Mouse (Mus musculus): ENCODE results near the gene Endou. TPM values are rescaled to one million over a fixed set of nuclear protein-coding genes. Genes with fewer than 3 reads are reported as not detected.
A peak's percentile ranks its signal among the peaks of the same experiment; 100 is the strongest.

The Endou gene
- polyA plus RNA-seq, 1 experiment from 2014 or later = 0.45 TPM

- peak; percentile 53 for ATAC-seq (ENCODE audit: low FRiP score, low TSS enrichment)
- H3K27me3 ChIP-seq (ENCODE audit: insufficient read depth, low read length) = no peaks in the 10 kb centered on the region
- peaks cover 18% of the 10 kb centered on the region for H3K4me1 ChIP-seq (ENCODE audit: insufficient read depth, low read length)
- H3K36me3 ChIP-seq (ENCODE audit: insufficient read depth, low read length) = no peaks in the 10 kb centered on the region
- no peak overlapping the region for H3K4me3 ChIP-seq (ENCODE audit: low read length)
- no peaks in the 10 kb centered on the region for H3K9me3 ChIP-seq (ENCODE audit: low read length)
- no peak overlapping the region for H3K4me2 ChIP-seq (replicated peaks; ENCODE audit: low read depth, low read length)
- no peak overlapping the region for H3K27ac ChIP-seq (ENCODE audit: low read length)
- H3K9ac ChIP-seq (replicated peaks; ENCODE audit: low read length) = peak overlapping the region; percentile 7
- 25% methylated on average over 12 of the region's 12 CpGs for WGBS
These were observed 13.1 kb downstream of the Endou start for GRCm38 (mm10) chr15:97717861-97718534.

GRCm38 (mm10) chr15:97716782-97717181 lies 14.4 kb downstream of the Endou start:
- ATAC-seq (ENCODE audit: low FRiP score, low TSS enrichment) = no peak
- Histone ChIP-seq H3K9me3 (ENCODE audit: low read length) (no peaks in the 10 kb centered on the region), H3K27me3 (ENCODE audit: insufficient read depth, low read length) (no peaks in the 10 kb centered on the region), H3K27ac (ENCODE audit: low read length) (no peak overlapping the region), H3K4me1 (ENCODE audit: insufficient read depth, low read length) (peaks cover 18% of the 10 kb centered on the region), H3K9ac (replicated peaks; ENCODE audit: low read length) (no peak overlapping the region), H3K4me3 (ENCODE audit: low read length) (no peak overlapping the region), H3K4me2 (replicated peaks; ENCODE audit: low read depth, low read length) (no peak overlapping the region), H3K36me3 (ENCODE audit: insufficient read depth, low read length) (no peaks in the 10 kb centered on the region)
- 80% methylated on average over 11 of the region's 11 CpGs for WGBS

GRCm38 (mm10) chr15:97715734-97716133 lies 15.4 kb downstream of the Endou start:
- peaks cover 15% of the 10 kb centered on the region for H3K4me1 ChIP-seq (ENCODE audit: insufficient read depth, low read length)
- no peak overlapping the region for H3K4me3 ChIP-seq (ENCODE audit: low read length)
- no peaks in the 10 kb centered on the region for H3K9me3 ChIP-seq (ENCODE audit: low read length)
- no peaks in the 10 kb centered on the region for H3K27me3 ChIP-seq (ENCODE audit: insufficient read depth, low read length)
- WGBS = 100% methylated on average over 1 of the region's 1 CpGs
- H3K4me2 ChIP-seq (replicated peaks; ENCODE audit: low read depth, low read length) = no peak overlapping the region
- no peak for ATAC-seq (ENCODE audit: low FRiP score, low TSS enrichment)
- H3K36me3 ChIP-seq (ENCODE audit: insufficient read depth, low read length) = no peaks in the 10 kb centered on the region
- H3K27ac ChIP-seq (ENCODE audit: low read length) = no peak overlapping the region
- H3K9ac ChIP-seq (replicated peaks; ENCODE audit: low read length) = no peak overlapping the region

GRCm38 (mm10) chr15:97715083-97715482 lies 16.1 kb downstream of the Endou start:
- Histone ChIP-seq H3K4me2 (replicated peaks; ENCODE audit: low read depth, low read length) (no peak overlapping the region), H3K27ac (ENCODE audit: low read length) (no peak overlapping the region), H3K9me3 (ENCODE audit: low read length) (no peaks in the 10 kb centered on the region), H3K9ac (replicated peaks; ENCODE audit: low read length) (no peak overlapping the region), H3K36me3 (ENCODE audit: insufficient read depth, low read length) (no peaks in the 10 kb centered on the region), H3K27me3 (ENCODE audit: insufficient read depth, low read length) (no peaks in the 10 kb centered on the region), H3K4me3 (ENCODE audit: low read length) (no peak overlapping the region), H3K4me1 (ENCODE audit: insufficient read depth, low read length) (peaks cover 8% of the 10 kb centered on the region)
- 91% methylated on average over 8 of the region's 8 CpGs for WGBS
- ATAC-seq (ENCODE audit: low FRiP score, low TSS enrichment) = no peak

- Histone ChIP-seq H3K27ac (ENCODE audit: low read length) (no peak overlapping the region), H3K4me3 (ENCODE audit: low read length) (no peak overlapping the region), H3K4me2 (replicated peaks; ENCODE audit: low read depth, low read length) (no peak overlapping the region), H3K9ac (replicated peaks; ENCODE audit: low read length) (no peak overlapping the region), H3K27me3 (ENCODE audit: insufficient read depth, low read length) (no peaks in the 10 kb centered on the region), H3K4me1 (ENCODE audit: insufficient read depth, low read length) (no peaks in the 10 kb centered on the region), H3K9me3 (ENCODE audit: low read length) (no peaks in the 10 kb centered on the region), H3K36me3 (ENCODE audit: insufficient read depth, low read length) (no peaks in the 10 kb centered on the region)
- WGBS = 52% methylated on average over 6 of the region's 6 CpGs
- ATAC-seq (ENCODE audit: low FRiP score, low TSS enrichment) = no peak
These were observed 18.6 kb downstream of the Endou start for GRCm38 (mm10) chr15:97712546-97712945.

GRCm38 (mm10) chr15:97710906-97711305 lies 20.2 kb downstream of the Endou start:
- Histone ChIP-seq H3K36me3 (ENCODE audit: insufficient read depth, low read length) (no peaks in the 10 kb centered on the region), H3K4me2 (replicated peaks; ENCODE audit: low read depth, low read length) (no peak overlapping the region), H3K9me3 (ENCODE audit: low read length) (no peaks in the 10 kb centered on the region), H3K4me1 (ENCODE audit: insufficient read depth, low read length) (peaks cover 6% of the 10 kb centered on the region), H3K27me3 (ENCODE audit: insufficient read depth, low read length) (no peaks in the 10 kb centered on the region), H3K4me3 (ENCODE audit: low read length) (no peak overlapping the region), H3K9ac (replicated peaks; ENCODE audit: low read length) (no peak overlapping the region), H3K27ac (ENCODE audit: low read length) (no peak overlapping the region)
- 23% methylated on average over 6 of the region's 6 CpGs for WGBS
- no peak for ATAC-seq (ENCODE audit: low FRiP score, low TSS enrichment)

- peak within 1 kb of the TSS; percentile 97 for H3K4me3 ChIP-seq (ENCODE audit: low read length)
These were observed 25.7 kb downstream of the Endou start, which contains the start of gene Rpap3 for GRCm38 (mm10) chr15:97705211-97706050. TSS of gene Rpap3 (minus strand) at chr15:97705825.

GRCm38 (mm10) chr15:97696616-97697015 lies 34.5 kb downstream of the Endou start:
- peaks cover 73% of the 10 kb centered on the region for H3K36me3 ChIP-seq (ENCODE audit: insufficient read depth, low read length)
- H3K9me3 ChIP-seq (ENCODE audit: low read length) = no peaks in the 10 kb centered on the region
- H3K4me3 ChIP-seq (ENCODE audit: low read length) = no peak overlapping the region
- 86% methylated on average over 10 of the region's 10 CpGs for WGBS
- no peaks in the 10 kb centered on the region for H3K4me1 ChIP-seq (ENCODE audit: insufficient read depth, low read length)
- peak overlapping the region; percentile 61; the same call in 1 of the 2 replicates for H3K27ac ChIP-seq (ENCODE audit: low read length)
- H3K4me2 ChIP-seq (replicated peaks; ENCODE audit: low read depth, low read length) = no peak overlapping the region
- ATAC-seq (ENCODE audit: low FRiP score, low TSS enrichment) = no peak
- no peak overlapping the region for H3K9ac ChIP-seq (replicated peaks; ENCODE audit: low read length)
- no peaks in the 10 kb centered on the region for H3K27me3 ChIP-seq (ENCODE audit: insufficient read depth, low read length)

More at GRCm38 (mm10) chr15:97705211-97706050, 25.7 kb downstream of the Endou start, which contains the start of gene Rpap3:
- Histone ChIP-seq H3K9me3 (ENCODE audit: low read length) (no peaks in the 10 kb centered on the region), H3K9ac (replicated peaks; ENCODE audit: low read length) (peak within 1 kb of the TSS; percentile 95), H3K36me3 (ENCODE audit: insufficient read depth, low read length) (peaks cover 21% of the 10 kb centered on the region; the same call in 1 of the 2 replicates), H3K27me3 (ENCODE audit: insufficient read depth, low read length) (no peaks in the 10 kb centered on the region), H3K27ac (ENCODE audit: low read length) (peak within 1 kb of the TSS; percentile 48), H3K4me1 (ENCODE audit: insufficient read depth, low read length) (peaks cover 20% of the 10 kb centered on the region), H3K4me2 (replicated peaks; ENCODE audit: low read depth, low read length) (peak within 1 kb of the TSS; percentile 87)
- WGBS = under 1% methylated on average over 64 of the region's 71 CpGs
- ATAC-seq (ENCODE audit: low FRiP score, low TSS enrichment) = peak; percentile 92

GRCm38 (mm10) chr15:97693411-97693810 lies 37.7 kb downstream of the Endou start:
- no peak for ATAC-seq (ENCODE audit: low FRiP score, low TSS enrichment)
- Histone ChIP-seq H3K4me2 (replicated peaks; ENCODE audit: low read depth, low read length) (no peak overlapping the region), H3K9ac (replicated peaks; ENCODE audit: low read length) (no peak overlapping the region), H3K4me3 (ENCODE audit: low read length) (no peak overlapping the region), H3K4me1 (ENCODE audit: insufficient read depth, low read length) (no peaks in the 10 kb centered on the region), H3K9me3 (ENCODE audit: low read length) (no peaks in the 10 kb centered on the region), H3K36me3 (ENCODE audit: insufficient read depth, low read length) (peaks cover 66% of the 10 kb centered on the region), H3K27me3 (ENCODE audit: insufficient read depth, low read length) (no peaks in the 10 kb centered on the region), H3K27ac (ENCODE audit: low read length) (no peak overlapping the region)
- WGBS = 89% methylated on average over 5 of the region's 5 CpGs

GRCm38 (mm10) chr15:97684118-97684517 lies 47.0 kb downstream of the Endou start:
- ATAC-seq (ENCODE audit: low FRiP score, low TSS enrichment) = no peak

More at GRCm38 (mm10) chr15:97684118-97684517, 47.0 kb downstream of the Endou start:
- H3K9me3 ChIP-seq (ENCODE audit: low read length) = no peaks in the 10 kb centered on the region
- H3K4me2 ChIP-seq (replicated peaks; ENCODE audit: low read depth, low read length) = no peak overlapping the region
- 95% methylated on average over 9 of the region's 9 CpGs for WGBS
- H3K27me3 ChIP-seq (ENCODE audit: insufficient read depth, low read length) = no peaks in the 10 kb centered on the region
- no peak overlapping the region for H3K4me3 ChIP-seq (ENCODE audit: low read length)
- no peak overlapping the region for H3K9ac ChIP-seq (replicated peaks; ENCODE audit: low read length)
- peaks cover 5% of the 10 kb centered on the region; the same call in 1 of the 2 replicates for H3K4me1 ChIP-seq (ENCODE audit: insufficient read depth, low read length)
- H3K36me3 ChIP-seq (ENCODE audit: insufficient read depth, low read length) = peaks cover 69% of the 10 kb centered on the region
- H3K27ac ChIP-seq (ENCODE audit: low read length) = no peak overlapping the region

Data from kidney, embryonic 16.5 days (tissue).